Mouse (Mus musculus) ES-E14 (cell line): ENCODE data around the gene Atp8b4. TPM values are rescaled to one million over a fixed set of nuclear protein-coding genes. Genes with fewer than 3 reads are reported as not detected.

Source experiments
- DNase-seq: peaks from one replicate; pipeline ENCODE4 v3.0.0-alpha.2; 2013; ENCODE audit warnings: low read depth, low spot score
- H3K27ac ChIP-seq: 2 replicates; pipeline ENCODE4 v1.5.1; 2012; ENCODE audit warnings: low read depth, mild to moderate bottlenecking, low read length, moderate library complexity, mixed read lengths; ENCODE audit not compliant: poor library complexity, insufficient read depth, severe bottlenecking
- H3K36me3 ChIP-seq: 2 replicates; pipeline ENCODE4 v1.6.1; 2012; ENCODE audit warnings: mild to moderate bottlenecking, low read length, moderate library complexity, mixed read lengths; ENCODE audit not compliant: control insufficient read depth, poor library complexity, insufficient read depth, severe bottlenecking
- H3K4me1 ChIP-seq, 2 experiments: fragments of 150-350 bp in 1 of 2; sonication (generic) in 1 of 2; 2 replicates each; pipeline ENCODE4 v1.6.1; 2012; ENCODE audit warnings: low read length in 2 of 2, mild to moderate bottlenecking in 1 of 2, mixed read lengths in 1 of 2; ENCODE audit not compliant: control insufficient read depth in 2 of 2, insufficient read depth in 2 of 2, poor library complexity in 1 of 2
- H3K4me3 ChIP-seq, 2 experiments: fragments of 150-350 bp in 1 of 2; sonication (generic) in 1 of 2; 2 replicates each; pipeline ENCODE4 v1.5.1; 2012; ENCODE audit warnings: low read length in 2 of 2, low read depth in 1 of 2, mild to moderate bottlenecking in 1 of 2, mixed read lengths in 1 of 2; ENCODE audit not compliant: insufficient read depth in 1 of 2, poor library complexity in 1 of 2, severe bottlenecking in 1 of 2
- H3K9ac ChIP-seq: 2 replicates; pipeline ENCODE4 v1.6.1; 2012; ENCODE audit warnings: low read depth, mild to moderate bottlenecking, low read length, mixed read lengths; ENCODE audit not compliant: poor library complexity, insufficient read depth, severe bottlenecking
- H3K9me3 ChIP-seq: fragments of 150-350 bp; sonication (generic); 2 replicates; pipeline ENCODE4 v1.6.1; 2012; ENCODE audit warnings: low read depth, mild to moderate bottlenecking, low read length; ENCODE audit not compliant: control insufficient read depth, insufficient read depth
- CHD2 ChIP-seq: IDR thresholded peaks from 2 replicates; pipeline ENCODE4 v1.6.1; 2014; ENCODE audit warnings: mild to moderate bottlenecking, low read depth, low read length, inconsistent platforms
- HCFC1 ChIP-seq: IDR thresholded peaks from 2 replicates; pipeline ENCODE4 v1.6.1; 2012; ENCODE audit warnings: low read length, inconsistent platforms, borderline replicate concordance; ENCODE audit not compliant: insufficient read depth
- MAFK ChIP-seq: IDR thresholded peaks from 2 replicates; pipeline ENCODE4 v1.6.1; 2014; ENCODE audit warnings: mild to moderate bottlenecking, low read depth, low read length, inconsistent platforms; ENCODE audit not compliant: insufficient read depth
- ZC3H11A ChIP-seq: IDR thresholded peaks from 2 replicates; pipeline ENCODE4 v1.6.1; 2012; ENCODE audit warnings: low read depth, mild to moderate bottlenecking, inconsistent platforms, low read length, borderline replicate concordance
- ZNF384 ChIP-seq: IDR thresholded peaks from 2 replicates; pipeline ENCODE4 v1.6.1; 2012; ENCODE audit warnings: low read depth, low read length, inconsistent platforms
- in situ Hi-C, 2 experiments: fragments of 600-800 bp; cut with MboI; formaldehyde crosslinking; loops; one replicate each; pipeline ENCODE4 v1.15.1; 2025; ENCODE audit warnings: low sequenced_read_pairs in 2 of 2, inconsistent platforms in 1 of 2; ENCODE audit not compliant: unreplicated experiment in 2 of 2
- total RNA-seq: library from RNA; depleted of rRNA; stranded (reverse); fragments of 300-350 nt; gene quantifications from 2 replicates; pipeline ENCODE4 v1.2.3, GENCODE M21; 2012

Atp8b4 gene
- total RNA-seq, 1 experiment = 0.27 TPM

- TF ChIP-seq CHD2 = no peak
- no peak for TF ChIP-seq MAFK
- TF ChIP-seq ZNF384 = no peak
- TF ChIP-seq ZC3H11A = no peak
- no peak for TF ChIP-seq HCFC1
- in situ Hi-C loops = no loop called here
- H3K9ac ChIP-seq = no peak overlapping the region
- DNase-seq = no peak
- H3K36me3 ChIP-seq = no peaks in the 10 kb centered on the region
- no peaks in the 10 kb centered on the region for H3K9me3 ChIP-seq
- H3K27ac ChIP-seq = no peak overlapping the region
- H3K4me1 ChIP-seq = no peaks in the 10 kb centered on the region
- H3K4me3 ChIP-seq = no peak overlapping the region
Measured at GRCm38 (mm10) chr2:126493306-126493705, 7.2 kb downstream of the Atp8b4 start.

- no peak overlapping the region for H3K4me3 ChIP-seq
- no peaks in the 10 kb centered on the region for H3K36me3 ChIP-seq
- in situ Hi-C loops = no loop called here
- no peaks in the 10 kb centered on the region for H3K9me3 ChIP-seq
- H3K4me1 ChIP-seq = no peaks in the 10 kb centered on the region
- TF ChIP-seq MAFK = no peak
- TF ChIP-seq HCFC1 = no peak
- TF ChIP-seq ZNF384 = no peak
- TF ChIP-seq CHD2 = no peak
- no peak for TF ChIP-seq ZC3H11A
- H3K27ac ChIP-seq = no peak overlapping the region
- H3K9ac ChIP-seq = no peak overlapping the region
- DNase-seq = no peak
Measured at GRCm38 (mm10) chr2:126492713-126493112, 7.8 kb downstream of the Atp8b4 start.

- in situ Hi-C loops = no loop called here
- no peak for DNase-seq
- no peak for TF ChIP-seq CHD2
- no peak for TF ChIP-seq MAFK
- no peak for TF ChIP-seq ZNF384
- TF ChIP-seq HCFC1 = no peak
- no peak for TF ChIP-seq ZC3H11A
- H3K4me3 ChIP-seq = no peak overlapping the region
- no peaks in the 10 kb centered on the region for H3K9me3 ChIP-seq
- no peaks in the 10 kb centered on the region for H3K36me3 ChIP-seq
- H3K27ac ChIP-seq = no peak overlapping the region
- no peaks in the 10 kb centered on the region for H3K4me1 ChIP-seq
- H3K9ac ChIP-seq = no peak overlapping the region
Measured at GRCm38 (mm10) chr2:126491446-126491845, 9.0 kb downstream of the Atp8b4 start.

- Histone ChIP-seq H3K36me3 (no peaks in the 10 kb centered on the region), H3K27ac (no peak overlapping the region), H3K9me3 (no peaks in the 10 kb centered on the region), H3K9ac (no peak overlapping the region), H3K4me1 (no peaks in the 10 kb centered on the region), H3K4me3 (no peak overlapping the region)
- DNase-seq = no peak
- TF ChIP-seq HCFC1 (no peak), ZNF384 (no peak), MAFK (no peak), CHD2 (no peak), ZC3H11A (no peak)
- in situ Hi-C loops = no loop called here
Measured at GRCm38 (mm10) chr2:126490573-126490972, 9.9 kb downstream of the Atp8b4 start.

- H3K36me3 ChIP-seq = no peaks in the 10 kb centered on the region
- DNase-seq = no peak
Measured at GRCm38 (mm10) chr2:126485262-126486017, 15.0 kb downstream of the Atp8b4 start.

More at GRCm38 (mm10) chr2:126485262-126486017, 15.0 kb downstream of the Atp8b4 start:
- Histone ChIP-seq H3K9ac (no peak overlapping the region), H3K9me3 (no peaks in the 10 kb centered on the region), H3K4me1 (no peaks in the 10 kb centered on the region), H3K4me3 (no peak overlapping the region), H3K27ac (no peak overlapping the region)
- in situ Hi-C loops = no loop called here
- TF ChIP-seq HCFC1 (no peak), MAFK (no peak), ZNF384 (no peak), CHD2 (no peak), ZC3H11A (no peak)
